Mouse (Mus musculus): Measurements from ENCODE around the gene Lor. TPM values are rescaled to one million over a fixed set of nuclear protein-coding genes. Genes with fewer than 3 reads are reported as not detected.

The Lor gene
- polyA plus RNA-seq, 1 experiment from 2014 or later: 4.8 TPM

Small RNAs within 50 kb of the gene (microRNA-seq; reads per million reads assigned to microRNA genes)
- not detected for gene Gm25145

Other genes starting within 250 kb of the Lor start
- gene Pglyrp3, start 68.6 kb downstream of the Lor start, polyA plus RNA-seq (2015; fragmentation: Nextera tagmentation; extraction: Ambion mirVana): not detected in 2 replicates
- gene Prr9, start 40.8 kb upstream of the Lor start, polyA plus RNA-seq (2015; fragmentation: Nextera tagmentation; extraction: Ambion mirVana): not detected in 2 replicates
- gene Lelp1, start 59.6 kb upstream of the Lor start, polyA plus RNA-seq (2015; fragmentation: Nextera tagmentation; extraction: Ambion mirVana): not detected in 2 replicates
- not detected in 2 replicates for gene Sprr2a1, start 132.7 kb upstream of the Lor start, polyA plus RNA-seq (2015; fragmentation: Nextera tagmentation; extraction: Ambion mirVana)
- gene Sprr2a2, start 132.8 kb upstream of the Lor start, polyA plus RNA-seq (2015; fragmentation: Nextera tagmentation; extraction: Ambion mirVana): not detected in 2 replicates
- gene Sprr2a3, start 202.3 kb upstream of the Lor start, polyA plus RNA-seq (2015; fragmentation: Nextera tagmentation; extraction: Ambion mirVana): not detected in 2 replicates
- gene Sprr2b, start 233.5 kb upstream of the Lor start, polyA plus RNA-seq (2015; fragmentation: Nextera tagmentation; extraction: Ambion mirVana): not detected in 2 replicates

Measured in neural tube, embryonic 13.5 days (tissue).